Mouse (Mus musculus) small intestine, adult 2 months (tissue): ENCODE measurements around the gene Cep41.

ENCODE experiments used
- CTCF ChIP-seq: fragments of 200-500 bp; IDR thresholded peaks from 2 replicates; pipeline ENCODE4 v1.5.1; 2012; ENCODE audit warnings: low read depth, mild to moderate bottlenecking, control low read depth, inconsistent platforms, low read length, moderate library complexity, mixed read lengths; ENCODE audit not compliant: insufficient replicate concordance, insufficient read length; ENCODE audit errors: extremely low read depth
- POLR2A ChIP-seq: fragments of 200-500 bp; IDR thresholded peaks from 2 replicates; pipeline ENCODE4 v1.6.1; 2012; ENCODE audit warnings: low read depth, mild to moderate bottlenecking, control low read depth, inconsistent platforms, low read length, moderate library complexity

DNA sequence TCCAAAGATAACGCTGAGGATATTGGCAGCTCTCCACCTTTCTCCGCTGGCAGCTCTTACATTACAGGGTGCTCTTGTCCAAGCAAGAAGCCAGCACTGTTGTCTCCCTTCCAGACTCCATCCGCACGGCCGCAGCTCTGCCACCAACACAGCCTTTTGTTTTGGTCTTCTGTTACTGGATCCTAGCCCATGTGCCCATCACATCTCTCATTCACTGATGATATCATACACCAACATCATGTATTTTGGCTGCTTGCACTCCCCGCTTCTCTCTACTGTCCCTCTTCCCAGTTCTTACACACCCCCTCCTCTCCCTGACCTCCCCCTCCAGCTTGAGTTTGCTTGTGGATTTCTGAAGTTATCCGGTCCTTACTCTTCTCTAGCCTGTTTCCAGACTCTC, 23.2 kb upstream of the Cep41 start:
- no peak for TF ChIP-seq CTCF
- TF ChIP-seq POLR2A, result no peak
